Mouse (Mus musculus) ES-E14 (cell line): ENCODE results near the gene Col8a1. TPM values are rescaled to one million over a fixed set of nuclear protein-coding genes. Genes with fewer than 3 reads are reported as not detected.

Source experiments
- DNase-seq: peaks from one replicate; pipeline ENCODE4 v3.0.0-alpha.2; 2013; ENCODE audit warnings: low read depth, low spot score
- H3K27ac ChIP-seq: 2 replicates; pipeline ENCODE4 v1.5.1; 2012; ENCODE audit warnings: low read depth, mild to moderate bottlenecking, low read length, moderate library complexity, mixed read lengths; ENCODE audit not compliant: poor library complexity, insufficient read depth, severe bottlenecking
- H3K36me3 ChIP-seq: 2 replicates; pipeline ENCODE4 v1.6.1; 2012; ENCODE audit warnings: mild to moderate bottlenecking, low read length, moderate library complexity, mixed read lengths; ENCODE audit not compliant: control insufficient read depth, poor library complexity, insufficient read depth, severe bottlenecking
- H3K4me1 ChIP-seq, 2 experiments: fragments of 150-350 bp in 1 of 2; sonication (generic) in 1 of 2; 2 replicates each; pipeline ENCODE4 v1.6.1; 2012; ENCODE audit warnings: low read length in 2 of 2, mild to moderate bottlenecking in 1 of 2, mixed read lengths in 1 of 2; ENCODE audit not compliant: control insufficient read depth in 2 of 2, insufficient read depth in 2 of 2, poor library complexity in 1 of 2
- H3K4me3 ChIP-seq, 2 experiments: fragments of 150-350 bp in 1 of 2; sonication (generic) in 1 of 2; 2 replicates each; pipeline ENCODE4 v1.5.1; 2012; ENCODE audit warnings: low read length in 2 of 2, low read depth in 1 of 2, mild to moderate bottlenecking in 1 of 2, mixed read lengths in 1 of 2; ENCODE audit not compliant: insufficient read depth in 1 of 2, poor library complexity in 1 of 2, severe bottlenecking in 1 of 2
- H3K9ac ChIP-seq: 2 replicates; pipeline ENCODE4 v1.6.1; 2012; ENCODE audit warnings: low read depth, mild to moderate bottlenecking, low read length, mixed read lengths; ENCODE audit not compliant: poor library complexity, insufficient read depth, severe bottlenecking
- H3K9me3 ChIP-seq: fragments of 150-350 bp; sonication (generic); 2 replicates; pipeline ENCODE4 v1.6.1; 2012; ENCODE audit warnings: low read depth, mild to moderate bottlenecking, low read length; ENCODE audit not compliant: control insufficient read depth, insufficient read depth
- CHD2 ChIP-seq: IDR thresholded peaks from 2 replicates; pipeline ENCODE4 v1.6.1; 2014; ENCODE audit warnings: mild to moderate bottlenecking, low read depth, low read length, inconsistent platforms
- HCFC1 ChIP-seq: IDR thresholded peaks from 2 replicates; pipeline ENCODE4 v1.6.1; 2012; ENCODE audit warnings: low read length, inconsistent platforms, borderline replicate concordance; ENCODE audit not compliant: insufficient read depth
- MAFK ChIP-seq: IDR thresholded peaks from 2 replicates; pipeline ENCODE4 v1.6.1; 2014; ENCODE audit warnings: mild to moderate bottlenecking, low read depth, low read length, inconsistent platforms; ENCODE audit not compliant: insufficient read depth
- ZC3H11A ChIP-seq: IDR thresholded peaks from 2 replicates; pipeline ENCODE4 v1.6.1; 2012; ENCODE audit warnings: low read depth, mild to moderate bottlenecking, inconsistent platforms, low read length, borderline replicate concordance
- ZNF384 ChIP-seq: IDR thresholded peaks from 2 replicates; pipeline ENCODE4 v1.6.1; 2012; ENCODE audit warnings: low read depth, low read length, inconsistent platforms
- in situ Hi-C, 2 experiments: fragments of 600-800 bp; cut with MboI; formaldehyde crosslinking; loops; one replicate each; pipeline ENCODE4 v1.15.1; 2025; ENCODE audit warnings: low sequenced_read_pairs in 2 of 2, inconsistent platforms in 1 of 2; ENCODE audit not compliant: unreplicated experiment in 2 of 2
- total RNA-seq: library from RNA; depleted of rRNA; stranded (reverse); fragments of 300-350 nt; gene quantifications from 2 replicates; pipeline ENCODE4 v1.2.3, GENCODE M21; 2012

Gene Col8a1
- total RNA-seq, 1 experiment: 9.2 TPM

GRCm38 (mm10) chr16:57733545-57733944, 21.0 kb downstream of the Col8a1 start:
- H3K4me1 ChIP-seq: no peaks in the 10 kb centered on the region
- no peak overlapping the region for H3K27ac ChIP-seq
- in situ Hi-C loops: no loop called here
- no peak overlapping the region for H3K4me3 ChIP-seq
- H3K9me3 ChIP-seq: no peaks in the 10 kb centered on the region
- DNase-seq: no peak
- no peak overlapping the region for H3K9ac ChIP-seq
- TF ChIP-seq ZNF384 (no peak), ZC3H11A (no peak), HCFC1 (no peak), CHD2 (no peak), MAFK (no peak)
- H3K36me3 ChIP-seq: no peaks in the 10 kb centered on the region

GRCm38 (mm10) chr16:57733139-57733538, 21.4 kb downstream of the Col8a1 start:
- Histone ChIP-seq H3K9me3 (no peaks in the 10 kb centered on the region), H3K36me3 (no peaks in the 10 kb centered on the region), H3K27ac (no peak overlapping the region), H3K4me1 (no peaks in the 10 kb centered on the region), H3K4me3 (no peak overlapping the region), H3K9ac (no peak overlapping the region)
- in situ Hi-C loops: no loop called here
- no peak for TF ChIP-seq MAFK
- no peak for TF ChIP-seq ZC3H11A
- TF ChIP-seq HCFC1: no peak
- no peak for TF ChIP-seq CHD2
- no peak for TF ChIP-seq ZNF384
- DNase-seq: no peak

- Histone ChIP-seq H3K27ac (no peak overlapping the region), H3K4me3 (no peak overlapping the region), H3K9ac (no peak overlapping the region), H3K36me3 (no peaks in the 10 kb centered on the region), H3K9me3 (no peaks in the 10 kb centered on the region), H3K4me1 (no peaks in the 10 kb centered on the region)
- in situ Hi-C loops: no loop called here
- no peak for DNase-seq
- TF ChIP-seq MAFK (no peak), ZNF384 (no peak), ZC3H11A (no peak), CHD2 (no peak), HCFC1 (no peak)
Measured at GRCm38 (mm10) chr16:57724978-57725377, 29.6 kb downstream of the Col8a1 start.

GRCm38 (mm10) chr16:57718982-57719381, 35.6 kb downstream of the Col8a1 start:
- H3K27ac ChIP-seq: no peak overlapping the region
- no peaks in the 10 kb centered on the region for H3K36me3 ChIP-seq
- no peaks in the 10 kb centered on the region for H3K4me1 ChIP-seq
- in situ Hi-C loops: no loop called here
- DNase-seq: no peak
- H3K4me3 ChIP-seq: no peak overlapping the region
- H3K9me3 ChIP-seq: no peaks in the 10 kb centered on the region
- no peak overlapping the region for H3K9ac ChIP-seq
- TF ChIP-seq HCFC1 (no peak), MAFK (no peak), ZNF384 (no peak), ZC3H11A (no peak), CHD2 (no peak)

GRCm38 (mm10) chr16:57698733-57699132, 55.8 kb downstream of the Col8a1 start:
- Histone ChIP-seq H3K4me1 (no peaks in the 10 kb centered on the region), H3K36me3 (no peaks in the 10 kb centered on the region), H3K9ac (no peak overlapping the region), H3K4me3 (no peak overlapping the region), H3K9me3 (no peaks in the 10 kb centered on the region), H3K27ac (no peak overlapping the region)
- DNase-seq: no peak
- TF ChIP-seq ZNF384: no peak
- in situ Hi-C loops: no loop called here
